Mouse (Mus musculus): ENCODE results near the gene Zfp36l2.

DNA sequence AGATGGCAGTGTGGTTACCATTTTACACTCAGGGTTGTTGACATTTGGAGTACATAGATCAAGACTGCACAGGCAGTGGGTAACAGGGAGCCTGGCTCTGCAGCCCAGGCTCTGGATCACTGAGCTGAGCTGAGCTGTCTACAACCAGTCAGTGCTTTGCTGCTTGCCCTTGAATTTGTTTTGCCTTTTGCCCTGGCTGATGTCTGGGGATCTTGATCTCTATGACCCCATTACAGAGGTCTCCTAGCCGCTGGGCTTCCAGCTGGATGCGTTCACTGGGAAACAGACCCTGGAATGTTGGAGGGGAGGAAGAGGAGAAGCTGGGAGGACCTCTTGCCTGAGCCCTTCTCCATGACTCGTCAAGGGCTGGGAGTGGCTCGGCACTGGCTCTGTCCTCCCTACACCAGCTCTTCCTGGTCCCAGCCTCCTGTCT, 10.2 kb upstream of the Zfp36l2 start:
- TF ChIP-seq POLR2A (IDR thresholded peaks at IDR 0.05; ENCODE audit: insufficient read depth, low read depth, low read length): no peak
- no peak for TF ChIP-seq CTCF (IDR thresholded peaks at IDR 0.05; ENCODE audit: insufficient read depth, low read depth, low read length)

Measured in olfactory bulb, adult 2 months (tissue).